Mouse (Mus musculus) brain, embryonic 14.5 days (tissue): ENCODE data around the gene Cfap157. TPM values are rescaled to one million over a fixed set of nuclear protein-coding genes. Genes with fewer than 3 reads are reported as not detected.

Experiments
- DNase-seq: peaks from one replicate; pipeline ENCODE4 v3.0.0-alpha.2; 2011; ENCODE audit warnings: low read depth
- CTCF ChIP-seq: fragments of 200-500 bp; IDR thresholded peaks from 2 replicates; pipeline ENCODE4 v1.5.1; 2012; ENCODE audit warnings: inconsistent platforms, mild to moderate bottlenecking, moderate library complexity, borderline replicate concordance; ENCODE audit not compliant: insufficient read depth, insufficient read length; ENCODE audit errors: extremely low read depth
- POLR2A ChIP-seq: fragments of 200-500 bp; IDR thresholded peaks from 2 replicates; pipeline ENCODE4 v1.6.1; 2012; ENCODE audit warnings: mild to moderate bottlenecking, inconsistent platforms, borderline replicate concordance; ENCODE audit not compliant: poor library complexity, insufficient read depth, insufficient read length, severe bottlenecking; ENCODE audit errors: extremely low read depth
- polyA plus RNA-seq: library from polyadenylated mRNA; depleted of rRNA; stranded (reverse); fragments of >200 nt; gene quantifications from 2 replicates; pipeline ENCODE4 v1.2.3, GENCODE M21; 2012

The Cfap157 gene
- polyA plus RNA-seq, 1 experiment: 0.71 TPM

GRCm38 (mm10) chr2:32759001-32759400 is 25.2 kb downstream of the Cfap157 start:
- DNase-seq: peak; percentile 32
- no peak for TF ChIP-seq POLR2A
- TF ChIP-seq CTCF: no peak

DNA sequence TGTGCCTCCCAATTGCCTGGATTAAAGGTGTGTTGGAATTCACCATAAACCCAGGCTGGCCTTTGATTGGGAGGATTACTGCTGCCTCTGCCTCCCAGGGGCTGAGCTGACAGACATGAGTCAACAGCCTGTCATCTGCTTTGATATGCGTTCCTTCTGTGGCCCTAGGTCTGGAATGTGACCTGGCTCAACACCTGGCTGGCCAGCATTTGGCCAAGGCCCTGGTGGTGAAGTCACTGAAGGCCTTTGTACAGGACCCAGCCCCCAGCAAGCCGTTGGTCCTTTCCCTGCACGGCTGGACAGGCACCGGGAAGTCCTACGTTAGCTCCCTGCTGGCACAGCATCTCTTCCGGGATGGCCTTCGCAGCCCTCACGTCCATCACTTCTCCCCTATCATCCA is 25.7 kb downstream of the Cfap157 start:
- no peak for TF ChIP-seq CTCF
- no peak for TF ChIP-seq POLR2A
- DNase-seq: no peak

- TF ChIP-seq POLR2A (peak; percentile 66), CTCF (peak; percentile 96)
- peak; percentile 99 for DNase-seq
Measured at GRCm38 (mm10) chr2:32757056-32757845, 27.0 kb downstream of the Cfap157 start, which contains the start of gene Tor2a. TSS of gene Tor2a (plus strand) at chr2:32757234.

GRCm38 (mm10) chr2:32756674-32757055 is 27.6 kb downstream of the Cfap157 start:
- no peak for TF ChIP-seq POLR2A
- no peak for TF ChIP-seq CTCF
- DNase-seq: no peak

DNA sequence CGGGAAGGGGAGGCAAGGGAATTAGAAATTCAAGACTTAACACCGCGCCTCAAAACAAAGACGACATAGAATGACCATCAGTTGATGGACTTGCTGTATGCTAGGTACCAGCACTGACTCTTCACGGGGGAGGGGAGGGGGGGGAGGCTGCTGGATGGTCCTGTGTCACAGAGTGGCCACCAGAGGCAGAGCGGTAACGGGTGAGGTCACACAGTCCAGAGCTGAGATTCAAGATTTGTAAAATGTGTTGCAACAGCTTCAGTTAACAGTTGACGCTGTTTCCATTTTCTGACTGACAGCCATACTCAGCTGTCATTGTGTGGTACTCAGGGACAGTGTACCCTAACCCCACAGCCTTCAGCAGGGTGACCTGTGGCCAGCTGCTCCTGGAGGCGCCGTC is 32.0 kb downstream of the Cfap157 start:
- DNase-seq: peak; percentile 10
- TF ChIP-seq CTCF (no peak), POLR2A (no peak)

- no peak for DNase-seq
- no peak for TF ChIP-seq CTCF
- no peak for TF ChIP-seq POLR2A
Measured at GRCm38 (mm10) chr2:32751665-32752033, 32.6 kb downstream of the Cfap157 start.

DNA sequence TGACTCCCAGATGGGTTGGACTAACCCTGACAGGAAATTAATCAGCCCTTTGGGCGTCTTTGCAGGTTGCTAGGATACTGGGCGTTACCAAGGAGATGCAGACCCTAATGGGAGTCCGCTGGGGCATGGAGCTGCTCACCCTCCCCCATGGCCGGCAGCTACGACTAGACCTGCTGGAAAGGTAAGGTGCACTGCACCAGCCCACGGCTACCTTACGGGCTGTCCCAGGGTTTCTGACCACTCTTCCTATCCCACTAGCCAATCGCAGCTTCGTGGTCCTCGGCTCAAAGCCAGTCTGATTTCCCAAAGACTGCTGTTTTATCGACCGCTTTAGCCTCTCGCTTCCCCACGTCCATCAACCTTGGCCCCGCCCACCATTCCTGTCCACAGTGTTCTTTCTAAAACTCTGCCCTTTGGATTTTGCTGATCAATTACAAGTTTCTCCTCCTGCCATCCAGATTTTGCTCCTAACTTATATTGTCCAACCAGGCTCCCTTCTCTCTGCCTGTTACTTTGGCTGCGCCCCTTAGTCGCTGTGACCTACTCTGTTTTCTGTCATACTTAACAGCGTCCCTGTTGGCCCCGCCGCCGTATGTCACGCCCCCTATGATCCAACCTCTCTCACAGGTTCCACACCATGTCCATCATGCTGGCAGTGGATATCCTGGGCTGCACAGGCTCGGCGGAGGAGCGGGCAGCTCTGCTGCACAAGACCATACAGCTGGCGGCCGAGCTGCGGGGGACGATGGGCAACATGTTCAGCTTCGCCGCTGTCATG is 33.2 kb downstream of the Cfap157 start:
- no peak for TF ChIP-seq POLR2A
- TF ChIP-seq CTCF: no peak
- peak; percentile 85 for DNase-seq

- no peak for DNase-seq
Measured at GRCm38 (mm10) chr2:32750199-32750598, 34.0 kb downstream of the Cfap157 start.

GRCm38 (mm10) chr2:32749082-32749481 is 35.1 kb downstream of the Cfap157 start:
- DNase-seq: no peak
- TF ChIP-seq POLR2A: no peak
- TF ChIP-seq CTCF: no peak

More at GRCm38 (mm10) chr2:32750199-32750598, 34.0 kb downstream of the Cfap157 start:
- TF ChIP-seq CTCF: no peak
- TF ChIP-seq POLR2A: no peak

GRCm38 (mm10) chr2:32744272-32744982 is 39.8 kb downstream of the Cfap157 start:
- TF ChIP-seq POLR2A: no peak
- TF ChIP-seq CTCF: no peak
- no peak for DNase-seq

- TF ChIP-seq CTCF (no peak), POLR2A (peak; percentile 51; the same call in 1 of the 2 replicates)
- DNase-seq: peak; percentile 95
Measured at GRCm38 (mm10) chr2:32742173-32742531, 42.1 kb downstream of the Cfap157 start.

DNA sequence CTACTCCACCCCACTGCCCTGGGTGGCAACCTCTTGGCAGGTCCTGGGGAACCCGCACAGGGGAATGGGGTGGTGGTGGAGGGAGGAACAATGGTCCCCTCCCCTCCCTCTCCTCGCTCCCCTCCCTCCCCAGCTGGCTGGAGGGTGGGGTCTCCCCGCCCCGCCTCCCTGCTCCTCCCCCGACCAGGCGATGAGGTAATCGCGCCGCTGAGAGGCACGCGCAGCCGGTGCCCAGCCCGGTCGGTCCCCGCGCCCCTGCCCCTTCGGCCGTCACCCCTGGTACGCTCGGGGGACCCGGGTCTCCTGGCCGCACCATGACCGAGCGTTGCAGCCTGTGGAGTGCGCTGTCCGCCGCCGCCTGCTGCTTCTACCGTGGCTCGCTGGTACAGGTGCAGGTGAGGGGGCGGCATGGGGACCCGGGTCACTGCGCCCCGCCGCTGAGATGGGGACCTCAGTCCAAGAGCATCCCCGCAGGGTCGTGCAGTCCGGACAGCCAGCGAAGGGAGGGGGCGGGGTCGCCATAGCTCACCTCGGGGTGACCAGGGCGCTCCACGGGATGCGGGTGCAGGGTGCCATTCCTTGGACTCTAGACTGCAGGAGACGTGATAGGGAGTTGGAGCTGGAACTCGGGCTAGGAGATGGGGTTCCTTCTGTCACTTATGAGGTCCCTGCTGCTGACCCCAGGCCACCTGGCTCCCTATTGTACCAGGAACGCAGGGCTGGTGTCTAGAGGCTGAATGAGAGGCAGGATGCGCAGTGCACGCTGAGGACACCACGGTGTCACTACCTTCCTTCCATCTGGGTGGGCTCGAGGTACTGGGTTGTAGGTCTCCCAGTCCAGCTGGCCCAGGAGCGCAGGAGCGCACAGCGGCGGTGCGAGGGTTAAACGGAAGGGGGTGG is 42.7 kb downstream of the Cfap157 start:
- peak; percentile 88 for DNase-seq
- TF ChIP-seq CTCF: no peak
- TF ChIP-seq POLR2A: peak; percentile 81
